Mouse (Mus musculus) embryonic fibroblast, embryonic 13.5 days (primary cell): ENCODE results near the gene Macrod2. TPM values are rescaled to one million over a fixed set of nuclear protein-coding genes. Genes with fewer than 3 reads are reported as not detected.

Source experiments
- H3K27ac ChIP-seq: 2 replicates; pipeline ENCODE4 v1.5.1; 2012; ENCODE audit warnings: low read length, control low read depth, inconsistent platforms; ENCODE audit not compliant: insufficient read depth
- H3K4me1 ChIP-seq: 2 replicates; pipeline ENCODE4 v1.6.1; 2011; ENCODE audit warnings: low read length; ENCODE audit not compliant: control insufficient read depth, insufficient read depth
- H3K4me3 ChIP-seq: 2 replicates; pipeline ENCODE4 v1.5.1; 2011; ENCODE audit warnings: mild to moderate bottlenecking, control low read depth, low read length; ENCODE audit not compliant: insufficient read depth
- CTCF ChIP-seq: IDR thresholded peaks from 2 replicates; pipeline ENCODE4 v1.5.1; 2011; ENCODE audit warnings: mild to moderate bottlenecking, control low read depth, low read length, moderate library complexity, borderline replicate concordance; ENCODE audit not compliant: insufficient read depth
- POLR2A ChIP-seq: IDR thresholded peaks from 2 replicates; pipeline ENCODE4 v1.6.1; 2011; ENCODE audit warnings: low read depth, mild to moderate bottlenecking, control low read depth, low read length, moderate library complexity
- polyA plus RNA-seq: library from polyadenylated mRNA; stranded (reverse); fragments of >200 nt; gene quantifications from 2 replicates; pipeline ENCODE4 v1.2.4, GENCODE M21; 2011; ENCODE audit warnings: low read depth; ENCODE audit not compliant: missing spikeins, insufficient read length

The Macrod2 gene
- polyA plus RNA-seq, 1 experiment, result 8.6 TPM

GRCm38 (mm10) chr2:141272966-141273365, 877.9 kb downstream of the Macrod2 start:
- no peak for TF ChIP-seq POLR2A
- TF ChIP-seq CTCF, result no peak
- no peak overlapping the region for H3K4me3 ChIP-seq
- peaks cover 5% of the 10 kb centered on the region; the same call in 1 of the 2 replicates for H3K4me1 ChIP-seq
- no peak overlapping the region for H3K27ac ChIP-seq

- no peak for TF ChIP-seq POLR2A
- TF ChIP-seq CTCF, result no peak
- no peak overlapping the region for H3K27ac ChIP-seq
- H3K4me3 ChIP-seq, result no peak overlapping the region
- peaks cover 5% of the 10 kb centered on the region for H3K4me1 ChIP-seq
Observed at GRCm38 (mm10) chr2:141274262-141274661, 879.2 kb downstream of the Macrod2 start.

DNA sequence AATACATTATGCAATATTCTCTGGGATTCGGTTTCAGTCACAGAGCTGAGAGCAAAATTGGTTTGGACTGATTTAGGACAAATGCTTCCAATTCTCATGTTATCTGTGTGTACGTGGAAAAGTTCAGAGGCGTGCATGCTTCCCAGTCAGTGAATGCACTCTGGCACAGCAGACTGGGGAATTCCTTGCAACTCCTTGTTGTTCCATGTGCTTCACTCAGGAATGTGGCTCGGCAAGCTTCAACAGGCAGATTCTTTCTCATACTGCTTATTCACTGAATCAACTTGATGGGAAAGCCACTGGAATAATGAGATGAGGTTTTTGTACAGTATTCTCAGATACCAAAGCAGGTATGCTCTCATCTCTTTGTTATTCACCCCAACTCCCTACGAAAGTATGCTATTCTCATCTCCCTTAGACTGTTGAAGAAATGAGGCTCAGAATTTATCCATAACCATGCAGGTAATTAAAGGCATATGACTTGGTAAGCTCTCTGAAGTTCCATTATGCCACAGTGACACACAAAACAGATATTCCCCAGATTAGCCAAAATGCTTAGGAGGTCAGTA, 884.1 kb downstream of the Macrod2 start:
- H3K27ac ChIP-seq, result peak overlapping the region; percentile 81
- H3K4me3 ChIP-seq, result no peak overlapping the region
- no peaks in the 10 kb centered on the region; the same call in 1 of the 2 replicates for H3K4me1 ChIP-seq
- TF ChIP-seq POLR2A (no peak), CTCF (no peak)

DNA sequence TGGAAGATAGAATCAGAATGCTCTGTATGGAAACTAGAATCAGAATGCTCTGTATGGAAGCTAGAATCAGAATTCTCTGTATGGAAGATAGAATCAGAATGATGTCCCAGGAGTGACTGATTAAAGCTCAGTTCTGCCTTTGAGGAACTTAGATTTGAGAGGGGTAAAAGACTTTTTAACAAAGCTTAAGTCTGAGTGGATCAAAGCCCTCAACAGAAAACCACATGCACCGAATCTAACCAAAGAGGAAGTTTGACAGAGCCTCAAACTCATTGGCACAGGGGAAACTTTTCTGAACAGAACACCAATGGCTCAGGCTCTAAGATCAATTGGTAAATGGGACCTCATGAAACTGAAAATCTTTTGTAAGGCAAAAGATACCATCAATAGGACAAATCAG, 885.7 kb downstream of the Macrod2 start:
- H3K4me1 ChIP-seq, result no peaks in the 10 kb centered on the region; the same call in 1 of the 2 replicates
- no peak overlapping the region for H3K27ac ChIP-seq
- TF ChIP-seq CTCF (no peak), POLR2A (no peak)

DNA sequence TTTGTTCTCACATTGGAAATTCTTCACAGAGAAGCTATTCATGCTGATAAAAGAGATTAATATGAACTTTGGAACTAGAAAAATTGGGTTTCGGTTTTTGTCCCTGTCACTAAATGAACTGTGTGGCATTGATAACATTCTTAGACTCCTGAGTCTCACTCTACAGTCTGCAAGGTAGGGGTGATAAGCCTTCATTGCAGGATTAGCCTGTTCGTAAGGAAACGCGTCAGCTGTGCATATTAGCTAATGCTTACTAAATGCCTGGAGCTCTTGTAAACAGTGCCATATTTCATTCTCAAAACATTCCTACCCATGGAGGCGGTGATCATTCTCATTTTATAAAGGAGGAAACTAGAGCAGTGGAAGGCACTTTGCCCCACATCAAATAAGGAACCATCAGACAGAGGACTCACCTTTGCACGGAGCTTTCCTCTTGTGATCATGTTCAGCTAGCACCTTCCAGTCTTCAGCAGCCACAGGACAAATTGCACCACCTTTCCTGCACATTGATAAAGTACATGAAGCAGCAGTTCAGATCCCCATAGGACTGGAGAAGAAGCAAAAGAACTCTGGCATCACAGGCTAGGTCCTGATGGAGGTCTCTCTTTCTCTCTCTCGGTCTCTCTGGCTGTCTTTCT, 891.1 kb downstream of the Macrod2 start:
- no peak for TF ChIP-seq CTCF
- TF ChIP-seq POLR2A, result no peak

More for the DNA sequence above, 885.7 kb downstream of the Macrod2 start:
- no peak overlapping the region for H3K4me3 ChIP-seq

DNA sequence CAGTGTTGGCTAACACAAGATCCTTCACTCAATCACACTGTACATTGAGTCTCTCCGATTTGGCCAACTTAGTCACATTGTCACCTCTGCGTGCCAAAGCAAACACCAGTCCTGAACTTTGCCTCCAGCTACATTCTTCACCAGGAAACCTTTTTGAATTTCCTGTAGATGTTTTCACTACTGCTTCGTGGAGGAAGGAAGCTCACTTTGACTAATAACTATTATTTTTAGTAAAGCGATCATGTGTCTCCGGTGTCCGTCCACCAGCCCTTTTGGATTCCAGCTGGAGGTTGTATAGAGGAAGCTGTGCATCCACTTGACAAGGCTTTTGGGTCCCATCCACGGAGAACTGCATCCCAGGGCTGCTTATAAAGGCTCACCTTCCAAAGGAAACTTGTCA, 893.4 kb downstream of the Macrod2 start:
- Histone ChIP-seq H3K4me1 (peaks cover 11% of the 10 kb centered on the region; the same call in 1 of the 2 replicates), H3K27ac (no peak overlapping the region), H3K4me3 (no peak overlapping the region)
- TF ChIP-seq CTCF, result no peak
- no peak for TF ChIP-seq POLR2A

More for the DNA sequence above, 891.1 kb downstream of the Macrod2 start:
- Histone ChIP-seq H3K4me1 (peaks cover 7% of the 10 kb centered on the region; the same call in 1 of the 2 replicates), H3K4me3 (no peak overlapping the region), H3K27ac (no peak overlapping the region)

- Histone ChIP-seq H3K27ac (no peak overlapping the region), H3K4me1 (peaks cover 11% of the 10 kb centered on the region; the same call in 1 of the 2 replicates)
- TF ChIP-seq CTCF (no peak), POLR2A (no peak)
Observed at GRCm38 (mm10) chr2:141289059-141289713, 894.1 kb downstream of the Macrod2 start.

GRCm38 (mm10) chr2:141292847-141293246, 897.7 kb downstream of the Macrod2 start:
- no peak overlapping the region for H3K4me3 ChIP-seq
- TF ChIP-seq POLR2A (no peak), CTCF (no peak)
- H3K4me1 ChIP-seq, result peaks cover 11% of the 10 kb centered on the region; the same call in 1 of the 2 replicates
- H3K27ac ChIP-seq, result peak overlapping the region; percentile 81

More at GRCm38 (mm10) chr2:141289059-141289713, 894.1 kb downstream of the Macrod2 start:
- no peak overlapping the region for H3K4me3 ChIP-seq

DNA sequence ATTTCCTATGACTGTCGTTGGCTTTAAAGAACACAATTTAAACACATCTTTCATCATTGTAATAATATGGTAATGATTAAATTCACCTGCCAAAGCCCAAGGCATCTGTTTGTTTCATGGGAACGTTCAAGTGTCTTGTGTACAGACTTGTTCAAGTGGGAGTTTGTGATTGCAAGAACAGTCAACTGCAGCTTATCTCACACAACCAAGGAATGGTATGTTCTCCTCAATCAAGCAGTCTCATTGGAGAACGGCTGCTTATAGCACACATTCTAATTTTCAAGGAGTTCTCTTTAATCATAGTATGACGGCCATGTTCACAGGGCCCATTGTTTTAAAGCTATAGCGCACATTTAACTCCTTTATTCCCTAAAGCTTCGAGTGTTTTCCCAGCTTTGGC, 904.1 kb downstream of the Macrod2 start:
- H3K4me1 ChIP-seq, result no peaks in the 10 kb centered on the region
- H3K27ac ChIP-seq, result no peak overlapping the region
- H3K4me3 ChIP-seq, result no peak overlapping the region
- TF ChIP-seq CTCF (no peak), POLR2A (no peak)

GRCm38 (mm10) chr2:141301030-141301429, 905.9 kb downstream of the Macrod2 start:
- H3K4me1 ChIP-seq, result no peaks in the 10 kb centered on the region
- no peak overlapping the region for H3K27ac ChIP-seq
- no peak for TF ChIP-seq POLR2A
- no peak overlapping the region for H3K4me3 ChIP-seq
